Mouse (Mus musculus) left cerebral cortex, adult 11 months (tissue): ENCODE results near the gene Maneal.

Source experiments
- DNase-seq: peaks from one replicate; pipeline ENCODE4 v3.0.0; 2022; ENCODE audit warnings: low spot score

The Maneal gene

DNA sequence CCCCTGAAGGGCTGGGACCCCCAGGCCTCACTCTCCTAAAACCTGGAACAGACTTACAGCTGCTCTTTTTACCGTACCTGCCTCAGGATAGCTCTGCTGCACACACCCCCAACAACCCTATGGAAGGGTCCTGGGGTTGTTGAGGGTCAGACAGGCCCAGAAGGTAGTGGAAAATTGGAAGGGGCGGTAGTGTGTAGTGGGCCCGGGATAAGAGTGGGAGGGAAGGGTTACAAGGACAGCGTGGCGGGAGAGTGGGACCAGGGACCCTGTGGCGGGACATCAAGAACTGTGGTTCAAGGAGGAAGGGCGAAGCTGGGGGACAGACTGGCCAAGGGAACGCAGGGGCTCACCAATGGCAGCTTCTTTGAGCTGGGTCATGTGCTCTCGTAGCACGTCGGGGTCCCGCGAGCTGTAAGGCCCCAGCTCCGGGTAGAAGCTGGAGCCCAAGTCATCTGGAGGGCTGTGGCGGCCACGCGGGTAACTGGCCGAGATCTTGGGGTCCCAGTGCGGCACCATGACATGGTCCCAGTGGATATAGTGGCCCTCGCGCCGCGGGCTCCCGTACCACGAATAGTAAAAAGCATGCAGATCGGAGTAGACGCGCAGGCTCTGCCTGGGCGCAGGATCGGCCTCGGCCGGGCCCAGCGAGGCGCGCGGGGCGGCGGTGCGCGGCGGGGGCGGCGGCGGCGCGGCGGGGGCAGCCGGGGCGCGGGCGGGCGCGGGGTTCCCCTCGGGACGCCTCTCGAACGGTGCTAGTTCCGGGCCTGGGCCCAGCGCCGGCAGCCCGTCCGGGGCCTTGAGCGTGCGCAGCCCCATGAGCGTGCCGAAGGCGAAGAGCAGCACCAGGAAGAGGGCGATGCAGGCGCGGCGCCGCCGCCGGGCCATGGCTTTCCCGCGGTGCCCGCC lies at the start of gene Maneal:
Maneal (minus strand) TSS at position 889 of the 906 bp plus-strand sequence.
- DNase-seq: no peak

- no peak for DNase-seq
Observed at GRCm38 (mm10) chr4:124905971-124906822, 44.2 kb upstream of the Maneal start.

DNA sequence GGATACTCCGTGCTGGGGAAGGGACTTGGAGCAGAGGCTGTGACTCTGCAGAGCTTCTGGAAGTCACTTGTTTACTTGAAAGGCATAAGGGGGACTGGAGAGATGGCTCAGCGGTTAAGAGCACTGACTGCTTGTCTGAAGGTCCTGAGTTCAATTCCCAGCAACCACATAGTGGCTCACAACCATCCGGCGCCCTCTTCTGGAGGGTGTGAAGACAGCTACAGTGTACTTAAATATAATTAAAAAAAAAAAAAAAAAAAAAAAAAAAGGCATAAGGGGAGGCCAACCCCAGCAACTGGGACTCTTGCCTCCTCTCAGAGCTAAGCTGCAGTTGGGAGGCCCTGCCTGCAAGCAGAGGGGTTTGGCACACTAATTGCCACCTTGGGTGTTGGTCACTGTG lies 43.4 kb upstream of the Maneal start:
- no peak for DNase-seq

- no peak for DNase-seq
Observed at GRCm38 (mm10) chr4:124899906-124900305, 37.9 kb upstream of the Maneal start.

DNA sequence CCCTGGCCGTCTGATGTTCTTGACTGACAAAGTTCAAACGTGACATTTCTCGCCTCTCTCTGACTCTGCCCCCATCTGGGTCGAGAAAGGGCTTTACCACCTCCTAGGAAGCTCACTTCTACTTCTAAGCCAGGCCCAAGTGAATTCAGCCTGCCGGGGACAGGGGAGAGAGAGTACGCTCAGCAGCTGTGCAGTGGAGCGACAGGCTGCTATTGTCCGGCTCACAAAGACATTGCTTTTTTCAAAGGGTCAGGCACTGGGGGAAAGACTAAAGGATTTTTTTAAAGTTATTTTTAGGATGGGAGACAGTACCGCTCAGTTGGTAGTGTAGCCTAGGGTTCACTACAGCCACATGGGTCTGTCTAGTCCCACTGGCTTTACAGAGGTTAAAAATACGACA lies 36.5 kb upstream of the Maneal start:
- no peak for DNase-seq

DNA sequence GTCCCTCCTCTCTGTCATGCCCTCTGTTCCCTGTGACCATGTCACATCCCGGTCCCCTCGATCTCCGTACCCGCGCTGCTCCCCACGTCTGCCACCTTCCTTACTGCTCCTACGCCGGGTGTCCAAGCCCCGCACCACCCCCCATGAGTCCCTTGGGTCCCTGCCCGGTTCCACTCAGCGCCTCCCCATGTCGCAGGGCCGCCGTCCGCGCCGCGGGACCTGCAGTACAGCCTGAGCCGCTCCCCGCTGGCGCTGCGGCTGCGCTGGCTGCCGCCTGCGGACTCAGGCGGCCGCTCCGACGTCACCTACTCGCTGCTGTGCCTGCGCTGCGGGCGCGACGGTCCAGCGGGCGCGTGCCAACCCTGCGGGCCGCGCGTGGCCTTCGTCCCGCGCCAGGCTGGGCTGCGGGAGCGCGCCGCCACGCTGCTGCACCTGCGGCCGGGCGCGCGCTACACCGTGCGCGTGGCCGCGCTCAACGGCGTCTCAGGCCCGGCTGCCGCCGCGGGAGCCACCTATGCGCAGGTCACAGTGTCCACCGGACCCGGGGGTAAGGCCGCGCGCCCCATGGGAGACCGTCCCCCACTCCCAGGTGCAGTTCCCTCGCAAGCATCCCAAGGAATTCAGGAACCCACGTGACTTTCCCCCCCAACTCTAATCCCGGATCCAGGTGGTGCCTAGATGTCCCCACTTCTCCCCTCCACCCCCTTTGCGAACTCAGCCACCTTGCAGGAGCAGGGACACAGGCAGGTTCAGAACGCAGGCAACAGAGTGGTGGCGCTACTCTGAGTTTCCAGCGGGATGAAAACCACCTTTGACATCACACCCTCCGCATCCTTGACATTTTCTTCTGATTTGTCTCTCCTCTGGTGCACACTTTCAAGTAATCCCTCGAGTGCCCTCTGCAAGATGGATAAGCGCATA lies 32.8 kb upstream of the Maneal start:
- DNase-seq: peak; percentile 35

DNA sequence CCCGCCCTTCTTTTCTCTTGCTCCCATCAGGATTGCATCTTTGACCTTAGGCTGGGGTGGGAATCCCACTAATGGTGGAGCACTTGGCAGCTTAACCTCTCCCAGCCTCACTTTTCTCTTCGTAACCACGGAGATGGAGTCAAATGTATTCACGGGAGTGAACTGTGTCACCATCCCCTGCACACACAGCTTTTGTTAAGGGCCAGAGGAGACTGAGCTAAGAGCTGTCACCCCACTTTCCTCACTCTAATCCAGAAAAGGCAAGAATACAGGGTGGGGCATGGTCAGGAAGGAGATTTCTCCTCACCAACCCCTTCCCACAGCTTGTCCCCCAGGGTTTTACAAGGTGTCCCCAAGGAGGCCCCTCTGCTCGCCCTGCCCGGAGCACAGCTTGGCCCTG lies 31.8 kb upstream of the Maneal start:
- no peak for DNase-seq

DNA sequence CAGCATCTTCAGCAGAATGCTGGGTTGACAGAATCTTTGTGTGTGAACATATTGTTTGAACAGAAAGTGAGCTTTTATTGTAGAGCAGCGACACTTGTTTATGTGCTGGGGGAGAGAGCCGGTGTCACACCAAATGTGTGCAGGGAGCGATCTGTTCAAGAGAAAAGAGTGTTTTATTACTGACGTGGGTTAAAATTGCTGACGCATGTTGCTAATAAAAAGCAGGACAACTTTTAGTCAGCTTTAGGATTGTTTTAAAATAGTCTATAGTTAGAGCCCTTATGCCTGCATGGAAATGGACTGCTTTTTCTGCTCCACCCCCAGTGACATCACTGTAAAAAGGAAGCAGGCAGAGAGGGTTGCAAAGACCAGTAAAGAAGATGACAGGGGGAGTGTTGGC lies 28.9 kb upstream of the Maneal start:
- DNase-seq: no peak

DNA sequence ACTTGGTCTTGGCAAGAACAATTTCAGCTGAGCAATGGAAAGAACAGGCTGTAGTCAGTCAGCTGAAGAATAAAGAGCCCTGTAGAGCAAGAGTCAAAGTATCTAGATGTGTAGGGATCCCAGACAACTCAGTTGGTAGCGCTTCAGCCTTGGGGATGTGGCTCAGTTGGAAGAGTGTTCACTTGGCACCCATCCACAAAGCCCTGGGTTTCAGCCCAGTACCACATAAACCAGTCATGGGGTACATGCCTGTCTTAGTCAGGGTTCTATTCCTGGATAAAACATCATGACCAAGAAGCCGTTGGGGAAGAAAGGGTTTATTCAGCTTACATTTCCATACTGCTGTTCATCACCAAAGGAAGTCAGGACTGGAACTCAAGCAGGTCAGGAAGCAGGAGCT lies 28.0 kb upstream of the Maneal start:
- DNase-seq: no peak

DNA sequence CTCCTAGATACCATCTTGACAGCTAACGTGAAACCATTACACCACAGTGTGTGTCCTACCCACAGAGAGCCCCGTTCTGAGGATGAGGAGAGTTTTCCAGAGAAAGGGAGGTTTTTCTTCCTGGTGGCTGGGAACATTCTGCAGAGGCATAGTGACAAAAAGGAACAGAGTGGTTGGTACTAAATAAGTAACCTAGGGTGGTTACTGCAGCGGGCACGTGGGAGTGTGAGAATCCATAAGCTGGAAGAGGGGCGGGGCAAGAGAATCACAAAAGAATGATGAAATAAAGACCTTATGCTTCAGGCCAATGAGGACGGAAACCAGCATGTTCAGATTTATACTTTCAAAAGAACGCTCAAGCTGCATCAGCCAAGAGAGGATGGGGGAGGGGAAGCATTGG lies 26.7 kb upstream of the Maneal start:
- DNase-seq: no peak

- no peak for DNase-seq
Observed at GRCm38 (mm10) chr4:124882151-124882729, 20.3 kb upstream of the Maneal start.

- DNase-seq: peak; percentile 59
Observed at GRCm38 (mm10) chr4:124881341-124881908, 19.5 kb upstream of the Maneal start.

- DNase-seq: no peak
Observed at GRCm38 (mm10) chr4:124880599-124880998, 18.6 kb upstream of the Maneal start, which contains the start of gene Epha10. Gene Epha10, plus strand, starts transcription at chr4:124880899.

- DNase-seq: no peak
Observed at GRCm38 (mm10) chr4:124872719-124873118, 10.7 kb upstream of the Maneal start.

GRCm38 (mm10) chr4:124860446-124860845 lies 1.5 kb downstream of the Maneal start:
- DNase-seq: no peak

DNA sequence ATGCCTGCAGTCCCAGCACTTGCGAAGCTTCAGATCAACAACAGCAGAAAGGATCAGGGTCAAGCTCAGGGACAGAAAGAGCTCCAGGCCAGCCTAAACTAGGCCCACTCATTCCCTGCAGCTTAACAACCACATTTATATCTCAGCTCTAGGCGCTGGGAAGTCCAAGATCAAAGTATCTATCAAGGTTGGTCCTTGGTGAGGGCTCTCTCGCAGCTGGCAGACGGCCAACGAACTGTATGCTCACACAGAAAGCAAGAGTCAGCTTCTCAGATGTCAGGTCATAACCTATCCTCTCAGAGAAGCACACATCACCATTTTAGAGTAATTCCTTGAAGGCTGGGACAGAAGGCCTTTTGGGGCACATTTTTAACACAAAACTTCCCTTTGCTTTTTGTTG lies 3.6 kb downstream of the Maneal start:
- DNase-seq: no peak

DNA sequence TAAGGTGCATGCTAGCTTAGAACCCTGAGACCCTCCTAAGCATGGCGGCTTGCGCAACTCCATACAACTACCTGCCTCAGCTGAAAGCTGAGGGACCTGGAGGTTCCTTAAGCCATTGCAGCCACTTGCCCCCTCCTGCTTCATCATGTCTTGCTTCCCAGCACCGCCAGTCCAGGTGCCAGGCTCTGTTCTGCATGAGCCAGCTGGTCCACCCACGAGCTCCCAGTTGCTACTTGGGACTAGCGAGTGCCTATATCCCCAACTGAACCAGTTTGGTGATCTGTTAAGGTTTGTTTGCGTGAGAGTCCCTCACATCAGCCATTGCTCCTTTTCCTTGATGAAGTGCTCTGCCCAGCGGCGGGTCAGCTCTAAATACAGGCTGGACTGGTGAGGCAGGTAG lies 5.7 kb downstream of the Maneal start:
- no peak for DNase-seq

- peak; percentile 62 for DNase-seq
Observed at GRCm38 (mm10) chr4:124850933-124851658, 10.9 kb downstream of the Maneal start, which contains the start of gene 1110065P20Rik. Gene 1110065P20Rik, minus strand, starts transcription at chr4:124851196.

DNA sequence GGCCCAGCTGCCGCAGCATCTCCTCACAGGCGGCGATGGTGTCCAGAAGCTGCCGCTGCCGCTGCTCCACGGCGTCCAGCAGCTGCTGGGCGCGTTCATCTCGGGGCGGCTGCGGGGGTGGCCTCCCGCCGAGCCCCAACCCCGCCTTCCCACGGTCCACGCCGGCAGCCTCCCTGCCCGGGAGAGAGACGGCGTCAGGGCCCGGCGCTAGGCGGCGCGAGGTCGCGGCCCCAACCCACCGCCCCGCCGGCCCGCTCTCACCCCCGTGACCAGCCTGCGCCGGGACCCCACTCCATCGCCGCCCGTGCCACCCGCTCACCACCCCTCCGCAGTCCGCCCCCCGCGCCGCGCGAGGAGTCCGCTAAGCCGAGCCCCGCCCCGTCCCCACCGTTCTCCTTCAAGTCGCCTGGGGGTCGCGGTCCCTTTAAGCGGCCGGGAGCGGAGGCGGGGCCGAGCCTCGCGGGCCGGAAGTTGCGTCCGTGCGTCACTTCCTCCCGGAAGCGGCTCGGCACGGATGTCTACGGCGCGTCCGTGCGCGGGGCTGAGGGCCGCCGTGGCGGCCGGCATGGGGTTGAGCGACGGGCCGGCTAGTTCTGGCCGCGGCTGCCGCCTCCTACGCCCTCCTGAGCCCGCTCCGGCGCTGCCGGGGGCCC lies 11.6 kb downstream of the Maneal start, which contains the start of gene Yrdc:
Yrdc (plus strand) TSS at position 419 of the 653 bp plus-strand sequence.
- DNase-seq: peak; percentile 86
